Mouse (Mus musculus) C2C12 (cell line): ENCODE data around the gene Tnfaip8l2. TPM values are rescaled to one million over a fixed set of nuclear protein-coding genes. Genes with fewer than 3 reads are reported as not detected.
A peak's percentile ranks its signal among the peaks of the same experiment; 100 is the strongest.
"Not testable (repeated sequence)": the region's sequence is repeated elsewhere in the genome, so short reads cannot be mapped to it uniquely, and the experiment has no call there.

Experiments used
- H3K27me3 ChIP-seq: one replicate; pipeline ENCODE4 v1.6.1; 2011; ENCODE audit not compliant: control insufficient read depth, insufficient read depth, insufficient read length
- H3K36me3 ChIP-seq: one replicate; pipeline ENCODE4 v1.6.1; 2011; ENCODE audit not compliant: control insufficient read depth, insufficient read depth
- H3K4me3 ChIP-seq: one replicate; pipeline ENCODE4 v1.5.1; 2011; ENCODE audit warnings: mild to moderate bottlenecking, control low read depth; ENCODE audit not compliant: poor library complexity, insufficient read depth, severe bottlenecking
- H3K79me2 ChIP-seq: one replicate; pipeline ENCODE4 v1.6.1; 2011; ENCODE audit not compliant: control insufficient read depth, insufficient read depth
- H3K79me3 ChIP-seq: one replicate; pipeline ENCODE4 v1.6.1; 2011; ENCODE audit warnings: low read depth, control low read depth
- H3ac ChIP-seq: one replicate; pipeline ENCODE3; 2011; ENCODE audit warnings: low read depth; ENCODE audit not compliant: control insufficient read depth, insufficient read length
- CEBPB ChIP-seq: IDR thresholded peaks from one replicate; pipeline ENCODE4 v1.6.1; 2011; ENCODE audit warnings: low read depth, mild to moderate bottlenecking, control low read depth, moderate library complexity
- CTCF ChIP-seq: IDR thresholded peaks from one replicate; pipeline ENCODE4 v1.5.1; 2011; ENCODE audit not compliant: control insufficient read depth, insufficient read depth, insufficient read length
- FOSL1 ChIP-seq: IDR thresholded peaks from one replicate; pipeline ENCODE4 v1.8.0; 2011; ENCODE audit warnings: mild to moderate bottlenecking, low read length; ENCODE audit not compliant: poor library complexity, insufficient read depth, severe bottlenecking
- MAX ChIP-seq: IDR thresholded peaks from one replicate; pipeline ENCODE4 v1.6.1; 2011; ENCODE audit warnings: mild to moderate bottlenecking, control low read depth
- MYOD1 ChIP-seq: IDR thresholded peaks from one replicate; pipeline ENCODE4 v1.6.1; 2011; ENCODE audit warnings: low read depth; ENCODE audit not compliant: control insufficient read depth, insufficient read length
- MYOG ChIP-seq: IDR thresholded peaks from one replicate; pipeline ENCODE4 v1.6.1; 2011; ENCODE audit not compliant: control insufficient read depth, insufficient read length; ENCODE audit errors: extremely low read depth
- USF1 ChIP-seq: IDR thresholded peaks from one replicate; pipeline ENCODE4 v1.6.1; 2011; ENCODE audit warnings: low read depth, mild to moderate bottlenecking, control low read depth, moderate library complexity
- polyA plus RNA-seq: library from polyadenylated mRNA; unstranded; fragments of >200 nt; fragmentation: generic; extraction: Trizol; gene quantifications from one replicate; pipeline ENCODE4 v1.2.1, GENCODE M21; 2012; ENCODE audit warnings: missing spikeins

Gene Tnfaip8l2
- polyA plus RNA-seq, 1 experiment: 0.21 TPM

DNA sequence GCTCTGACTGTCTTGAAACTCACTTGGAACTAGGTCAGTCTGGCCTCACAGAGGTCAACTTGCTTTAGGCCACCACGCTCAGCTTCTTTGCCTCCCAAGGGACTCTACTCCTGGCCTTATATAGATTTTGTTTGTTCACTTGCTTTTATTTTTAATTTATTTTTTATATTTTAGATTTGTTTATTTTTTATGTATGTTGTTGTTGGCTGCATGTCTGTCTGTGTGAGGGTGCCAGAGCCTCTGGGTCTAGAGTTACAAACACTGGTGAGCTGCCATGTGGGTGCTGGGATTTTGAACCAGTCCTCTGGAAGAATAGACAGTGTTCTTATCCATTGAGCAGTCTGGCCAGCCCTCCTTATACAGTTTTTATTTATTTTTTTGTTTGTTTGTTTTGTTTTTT, 29.4 kb downstream of the Tnfaip8l2 start:
- TF ChIP-seq MYOD1 (no peak), CEBPB (no peak), USF1 (no peak), MYOG (no peak)
- Histone ChIP-seq H3ac (no peak overlapping the region), H3K79me2 (peaks cover 36% of the 10 kb centered on the region), H3K27me3 (no peaks in the 10 kb centered on the region), H3K79me3 (peaks cover 25% of the 10 kb centered on the region), H3K36me3 (peaks cover 21% of the 10 kb centered on the region), H3K4me3 (no peak overlapping the region)

GRCm38 (mm10) chr3:95110911-95111726, 31.0 kb downstream of the Tnfaip8l2 start, which contains the start of gene Vps72:
Gene Vps72 (plus strand): TSS chr3:95111022.
- no peak for TF ChIP-seq USF1
- TF ChIP-seq MYOG: no peak
- TF ChIP-seq CTCF: no peak
- TF ChIP-seq MYOD1: no peak
- no peak for TF ChIP-seq CEBPB
- TF ChIP-seq FOSL1: no peak
- TF ChIP-seq MAX: no peak
- peak within 1 kb of the TSS; percentile 66 for H3K4me3 ChIP-seq
- no peaks in the 10 kb centered on the region for H3K27me3 ChIP-seq
- peaks cover 19% of the 10 kb centered on the region for H3K36me3 ChIP-seq
- H3K79me3 ChIP-seq: peaks cover 28% of the 10 kb centered on the region
- H3K79me2 ChIP-seq: peaks cover 41% of the 10 kb centered on the region
- peak within 1 kb of the TSS; percentile 75 for H3ac ChIP-seq

DNA sequence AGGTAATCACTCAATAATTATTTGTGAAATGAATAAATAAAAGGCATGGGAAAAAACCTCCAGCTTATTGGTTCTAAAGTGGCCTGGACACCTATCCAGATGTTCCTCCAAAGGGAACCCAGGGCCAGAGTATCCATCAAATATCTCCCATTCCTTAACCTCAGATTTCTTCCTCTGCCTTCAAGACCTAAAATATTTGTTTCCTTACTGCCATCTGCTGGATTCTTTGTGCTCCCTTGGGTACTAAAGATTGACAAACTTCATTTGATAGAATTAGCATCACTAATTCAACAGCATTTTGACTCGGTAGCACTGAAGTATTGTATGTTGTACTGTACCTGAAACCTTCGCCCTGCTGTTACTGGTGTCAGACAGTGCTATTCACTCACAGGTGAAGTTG, 34.3 kb downstream of the Tnfaip8l2 start:
- Histone ChIP-seq H3K27me3 (no peaks in the 10 kb centered on the region), H3K36me3 (no peaks in the 10 kb centered on the region), H3K79me3 (peaks cover 46% of the 10 kb centered on the region), H3ac (no peak overlapping the region), H3K79me2 (peaks cover 58% of the 10 kb centered on the region), H3K4me3 (no peak overlapping the region)
- TF ChIP-seq CEBPB (no peak), MYOG (no peak)

DNA sequence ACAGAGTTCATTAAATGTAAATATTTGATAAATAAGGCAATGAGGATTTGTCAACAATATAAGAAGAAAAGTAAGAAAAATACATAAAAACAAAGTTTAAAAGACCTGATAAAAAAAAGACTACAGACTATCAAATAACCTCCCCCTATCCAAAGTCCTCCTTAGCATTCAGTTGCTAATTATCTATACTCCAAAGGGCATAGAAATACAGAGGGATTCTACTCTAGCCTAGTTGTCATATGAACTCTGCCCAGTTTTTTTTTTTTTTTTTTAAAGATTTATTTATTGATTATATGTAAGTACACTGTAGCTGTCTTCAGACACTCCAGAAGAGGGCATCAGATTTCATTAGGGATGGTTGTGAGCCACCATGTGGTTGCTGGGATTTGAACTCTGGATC, 34.9 kb downstream of the Tnfaip8l2 start:
- H3ac ChIP-seq, H3K4me3 ChIP-seq, H3K36me3 ChIP-seq, H3K27me3 ChIP-seq: not testable (repeated sequence)
- Histone ChIP-seq H3K79me3 (peaks cover 44% of the 10 kb centered on the region), H3K79me2 (peaks cover 58% of the 10 kb centered on the region)

DNA sequence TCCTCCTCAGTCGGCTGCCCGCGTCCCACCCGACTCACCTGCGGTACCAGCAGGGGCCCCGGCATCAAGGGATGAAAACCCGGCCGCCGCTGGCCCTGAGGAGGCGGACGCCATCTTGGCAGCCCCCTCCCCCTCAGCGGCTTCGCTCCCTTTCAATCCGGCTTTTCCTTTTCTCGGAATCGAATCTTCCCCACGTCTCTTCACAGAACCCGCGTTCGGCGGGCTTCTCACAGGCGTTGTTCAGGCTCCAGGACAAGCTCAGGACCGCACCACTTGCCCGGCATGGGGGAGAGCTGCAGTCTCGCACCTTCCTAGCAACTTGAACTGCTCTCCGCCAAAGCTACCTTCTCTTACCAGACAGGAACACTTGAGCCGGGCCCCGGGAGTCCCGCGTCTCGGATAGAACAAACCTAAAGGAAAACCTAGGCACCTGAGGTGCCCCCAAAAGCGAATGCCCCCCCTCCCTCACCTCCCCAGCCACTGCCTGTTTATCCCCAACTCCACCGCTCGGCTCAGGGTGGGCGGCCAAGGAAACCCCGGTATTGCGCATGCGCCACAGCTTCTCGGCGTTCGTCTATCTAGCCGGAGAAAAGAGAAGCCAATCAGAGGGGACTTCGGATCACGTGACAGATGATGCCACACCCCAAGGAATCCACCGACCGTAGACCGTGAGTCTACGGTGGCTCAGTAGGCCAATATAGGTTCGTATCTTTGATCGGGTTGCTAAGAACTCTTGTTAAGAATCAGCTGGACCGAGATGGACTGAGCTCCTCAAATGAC, 35.6 kb downstream of the Tnfaip8l2 start, which contains the start of gene Pip5k1a:
Gene Pip5k1a (minus strand): TSS at position 593 of the 780 bp plus-strand sequence.
- H3ac ChIP-seq: peak within 1 kb of the TSS; percentile 89
- H3K79me3 ChIP-seq: peaks cover 48% of the 10 kb centered on the region
- H3K27me3 ChIP-seq: no peaks in the 10 kb centered on the region
- H3K36me3 ChIP-seq: peaks cover 10% of the 10 kb centered on the region
- peaks cover 58% of the 10 kb centered on the region for H3K79me2 ChIP-seq
- no peak for TF ChIP-seq CTCF
- TF ChIP-seq USF1: peak; percentile 99
- peak within 1 kb of the TSS; percentile 97 for H3K4me3 ChIP-seq

GRCm38 (mm10) chr3:95105586-95106337, 36.4 kb downstream of the Tnfaip8l2 start:
- Histone ChIP-seq H3K4me3 (peak overlapping the region; percentile 97), H3K27me3 (no peaks in the 10 kb centered on the region), H3ac (peak overlapping the region; percentile 89), H3K79me3 (peaks cover 53% of the 10 kb centered on the region), H3K36me3 (peaks cover 15% of the 10 kb centered on the region), H3K79me2 (peaks cover 59% of the 10 kb centered on the region)
- TF ChIP-seq MYOD1: no peak
